Mouse (Mus musculus): ENCODE results near the gene Stra6.

The Stra6 gene

DNA sequence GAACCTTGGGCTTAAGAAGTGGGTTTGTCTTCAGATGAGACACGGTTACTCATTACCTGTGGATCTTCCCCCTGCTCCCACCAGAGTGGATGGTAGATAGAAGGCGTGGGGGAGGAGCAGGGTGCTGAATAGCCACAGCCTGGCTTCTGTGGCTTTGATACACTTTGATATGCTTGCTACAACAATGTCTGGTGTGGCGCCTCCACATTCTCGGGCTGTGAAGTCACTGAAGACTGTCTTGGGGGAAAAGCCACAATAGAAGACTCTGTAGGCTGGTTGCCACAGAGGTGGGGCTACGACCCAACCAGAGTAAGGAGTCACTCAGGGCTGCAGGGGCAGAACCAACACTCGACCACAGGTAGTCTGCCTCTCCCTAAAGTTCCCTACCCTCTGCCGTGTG is 68.1 kb downstream of the Stra6 start:
- CTCF ChIA-PET = no interaction called here

- CTCF ChIA-PET = no interaction called here
Measured at GRCm38 (mm10) chr9:58133893-58134884, 70.6 kb downstream of the Stra6 start.

GRCm38 (mm10) chr9:58134906-58135305 is 71.3 kb downstream of the Stra6 start:
- CTCF ChIA-PET = no interaction called here

GRCm38 (mm10) chr9:58135921-58136321 is 72.3 kb downstream of the Stra6 start:
- CTCF ChIA-PET = no interaction called here

- CTCF ChIA-PET = no interaction called here
Measured at GRCm38 (mm10) chr9:58139947-58140346, 76.4 kb downstream of the Stra6 start.

DNA sequence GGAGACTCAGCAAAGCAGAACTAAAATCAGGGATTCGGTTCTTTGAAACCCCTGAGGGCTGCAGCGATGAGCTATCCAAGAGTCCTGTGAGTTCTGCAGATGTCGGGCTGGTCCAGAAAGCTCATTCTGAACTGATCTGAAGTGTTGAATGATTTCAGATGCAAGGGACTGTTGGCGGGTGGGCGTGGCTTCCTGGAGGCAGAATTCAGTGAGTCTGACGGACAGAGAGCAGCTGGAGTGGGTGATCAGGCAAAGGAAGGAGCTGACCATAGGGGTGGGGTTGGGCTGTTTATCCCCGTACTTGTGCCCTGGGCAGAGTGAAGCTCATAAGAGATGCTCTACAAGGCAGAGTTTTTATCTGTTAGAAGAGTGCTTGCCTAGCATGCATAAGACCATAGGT is 79.8 kb downstream of the Stra6 start:
- CTCF ChIA-PET = no interaction called here

DNA sequence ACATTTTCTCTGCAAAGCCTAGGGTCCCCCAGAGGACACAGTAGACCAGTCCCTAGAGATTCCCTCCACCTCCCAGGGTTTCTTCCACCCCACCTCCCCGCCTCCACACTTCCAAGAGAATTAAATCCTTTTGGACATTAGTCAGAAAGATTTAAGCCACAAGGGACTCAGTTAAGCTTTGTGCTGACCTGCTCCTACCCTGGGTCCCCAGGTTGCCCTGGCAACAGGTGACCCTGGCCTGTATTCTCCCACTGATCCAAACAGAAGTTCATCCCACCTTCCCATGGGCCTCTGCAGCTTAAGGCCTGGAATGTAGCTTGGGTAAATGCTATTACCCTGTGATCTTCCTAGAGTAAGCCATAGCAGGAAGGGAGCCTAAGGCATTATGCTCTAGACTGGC is 81.1 kb downstream of the Stra6 start:
- CTCF ChIA-PET = no interaction called here

DNA sequence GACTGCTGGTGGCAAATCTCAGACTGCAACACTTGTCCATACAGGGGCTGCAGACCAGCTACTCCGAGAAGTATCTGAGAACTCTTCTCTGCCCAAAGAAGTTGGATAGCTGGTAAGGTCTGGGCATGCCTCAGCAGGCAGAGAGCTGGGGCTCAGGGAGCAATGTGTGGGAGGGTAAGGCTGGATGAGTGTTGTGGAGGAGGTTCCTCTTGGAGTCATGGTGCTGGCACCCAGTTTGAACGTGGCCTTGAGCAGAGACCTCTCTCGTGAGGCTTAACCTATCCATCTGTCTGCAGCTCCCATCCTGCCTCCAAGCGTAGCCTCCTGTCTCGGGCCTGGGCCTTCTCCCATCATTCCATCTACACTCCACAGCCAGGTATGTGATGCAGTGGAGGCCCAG is 81.8 kb downstream of the Stra6 start:
- CTCF ChIA-PET = no interaction called here

DNA sequence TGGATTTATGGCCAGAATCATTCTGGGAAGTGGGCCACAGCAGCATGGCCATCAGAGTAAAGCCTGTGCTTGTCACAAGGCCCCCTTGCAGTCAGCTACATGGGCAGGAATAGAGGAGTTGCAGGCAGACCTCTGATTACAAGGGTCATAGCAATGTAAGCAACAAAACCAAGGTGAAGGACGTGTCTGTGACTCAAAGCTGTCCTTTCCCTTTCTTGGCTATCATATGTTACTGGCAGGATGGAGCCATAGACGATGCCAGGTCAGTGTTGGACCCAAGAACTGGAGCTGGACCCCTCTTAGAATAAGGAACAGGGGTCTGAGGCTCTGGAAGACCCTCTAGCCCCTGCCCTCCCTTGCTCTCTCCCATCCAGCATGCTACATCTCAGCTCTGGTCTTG is 85.2 kb downstream of the Stra6 start:
- CTCF ChIA-PET = no interaction called here

GRCm38 (mm10) chr9:58150733-58151361 is 87.3 kb downstream of the Stra6 start:
- CTCF ChIA-PET = no interaction called here

GRCm38 (mm10) chr9:58153095-58153494 is 89.5 kb downstream of the Stra6 start:
- CTCF ChIA-PET = no interaction called here

DNA sequence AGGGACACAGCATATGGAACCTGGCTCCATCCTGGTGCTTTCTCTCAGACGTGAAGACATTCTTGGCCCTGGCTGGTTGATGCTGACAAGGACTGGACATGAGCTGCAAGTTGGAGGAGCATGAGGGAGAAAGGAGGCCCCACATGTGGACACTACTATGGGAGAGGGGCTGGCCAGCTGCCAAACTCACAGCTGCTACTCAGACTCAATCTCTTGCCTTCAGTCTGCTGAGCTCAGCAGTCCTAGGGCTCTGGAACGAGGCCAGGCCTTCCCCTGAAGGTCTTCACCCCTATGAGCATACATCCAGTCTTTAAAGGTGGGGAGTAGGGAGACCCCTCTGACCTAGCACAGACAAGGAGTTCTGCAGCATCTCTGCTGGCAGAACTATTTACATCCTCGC is 91.8 kb downstream of the Stra6 start:
- CTCF ChIA-PET = no interaction called here

DNA sequence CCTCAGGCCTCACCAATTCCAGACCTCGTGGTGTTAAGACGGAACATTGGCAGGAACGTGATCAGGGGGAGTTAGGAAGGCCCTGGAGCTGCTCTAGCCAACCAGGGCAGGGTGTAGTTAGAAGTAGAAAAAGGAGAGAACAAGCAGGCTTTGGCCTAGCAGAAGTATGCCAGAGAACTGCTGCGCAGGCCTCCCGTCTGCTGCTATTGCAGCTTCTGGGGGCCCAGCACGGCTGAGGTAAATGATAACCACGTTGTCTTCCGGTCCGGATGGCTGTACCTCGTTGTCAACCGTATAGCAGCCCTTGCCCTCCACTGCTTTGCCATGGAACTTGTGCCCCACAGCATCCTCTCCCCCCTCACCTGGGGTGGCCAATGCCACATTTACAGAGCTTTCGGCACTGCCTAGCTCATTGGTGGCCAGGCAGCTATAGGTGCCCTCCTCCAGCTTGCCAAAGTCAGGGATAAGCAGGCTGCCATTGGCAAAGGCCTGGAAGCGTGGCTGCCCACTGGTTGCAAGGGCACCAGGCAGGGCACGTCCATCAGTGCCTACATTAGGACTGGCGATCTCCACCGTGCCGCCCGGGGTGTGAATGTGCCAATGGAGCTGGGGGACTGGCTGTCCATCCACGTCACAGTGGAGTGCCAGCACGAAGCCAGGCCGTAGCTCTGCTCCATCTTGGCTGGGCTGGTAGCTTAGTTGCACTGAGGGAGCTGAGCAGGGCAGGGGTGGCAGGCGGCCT is 93.4 kb downstream of the Stra6 start:
- CTCF ChIA-PET = no interaction called here

DNA sequence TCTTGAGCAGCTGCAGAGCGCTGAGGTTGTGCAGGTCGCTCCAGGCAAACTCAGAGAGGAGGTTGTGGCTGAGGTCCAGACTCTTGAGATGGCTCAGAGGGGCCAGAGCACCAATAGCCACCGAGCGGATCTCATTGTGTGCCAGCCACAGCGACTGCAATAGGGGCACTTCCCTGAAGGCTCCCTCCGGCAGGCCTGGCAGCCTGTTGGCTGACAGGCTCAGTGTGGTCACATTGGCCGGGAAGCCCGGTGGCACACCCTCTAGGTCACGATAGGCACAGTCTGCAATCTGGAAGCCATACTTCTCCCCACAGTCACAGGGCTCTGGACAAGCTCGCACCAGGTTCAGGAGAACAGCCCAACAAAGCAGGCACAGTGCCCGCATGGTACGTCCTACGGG is 94.2 kb downstream of the Stra6 start:
- CTCF ChIA-PET = interaction anchor here (0.6 kb wide), 1 partner anchor 499 kb away, joined by 4 read pairs; no protein-coding TSS in a partner anchor

- CTCF ChIA-PET = interaction anchor here (0.6 kb wide), 1 partner anchor 499 kb away, joined by 4 read pairs; no protein-coding TSS in a partner anchor
Measured at GRCm38 (mm10) chr9:58158541-58159311, 95.1 kb downstream of the Stra6 start.

- CTCF ChIA-PET = no interaction called here
Measured at GRCm38 (mm10) chr9:58159855-58160254, 96.3 kb downstream of the Stra6 start.

- CTCF ChIA-PET = no interaction called here
Measured at GRCm38 (mm10) chr9:58160315-58160714, 96.7 kb downstream of the Stra6 start.

DNA sequence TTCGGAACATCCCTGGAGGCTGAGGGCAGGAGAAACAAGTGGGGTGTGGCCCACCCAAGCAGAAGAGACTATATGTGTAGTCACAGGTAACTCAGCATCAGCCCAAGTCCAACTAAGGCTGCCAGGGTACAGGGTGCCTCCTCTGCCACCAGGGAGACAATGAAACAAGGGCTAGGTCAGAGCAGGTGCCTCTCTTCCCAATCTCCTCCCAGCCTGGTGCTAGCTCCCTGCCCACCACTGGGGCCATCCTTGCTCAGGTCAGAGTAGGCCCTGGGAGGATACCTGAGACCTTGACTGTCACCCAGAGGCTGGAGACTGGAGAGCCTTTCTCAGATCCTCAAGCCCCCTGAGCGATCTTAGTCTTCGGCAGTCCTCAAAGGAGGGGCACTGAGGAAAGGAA is 98.6 kb downstream of the Stra6 start:
- CTCF ChIA-PET = no interaction called here

GRCm38 (mm10) chr9:58163146-58163545 is 99.6 kb downstream of the Stra6 start:
- CTCF ChIA-PET = no interaction called here

DNA sequence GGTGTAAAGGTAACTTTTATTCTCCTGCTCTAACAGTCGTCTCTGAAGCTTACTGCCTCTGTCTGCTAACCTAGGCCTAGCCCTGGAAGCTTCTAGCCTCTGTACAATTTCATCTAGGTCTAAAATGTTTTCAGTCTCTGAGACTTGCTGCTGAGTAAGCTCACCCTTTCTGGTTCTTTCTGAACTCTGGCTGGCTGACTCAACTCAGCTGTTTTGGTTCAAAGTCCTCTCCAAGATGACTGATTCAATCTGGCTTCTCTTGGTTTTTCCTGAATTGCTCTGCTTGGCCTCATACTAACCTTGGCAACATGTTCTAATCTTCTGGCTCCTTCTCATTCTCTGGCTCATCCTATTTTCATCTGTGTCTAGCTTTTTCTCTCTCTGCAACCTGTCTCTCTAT is 102.2 kb downstream of the Stra6 start:
- CTCF ChIA-PET = no interaction called here

- CTCF ChIA-PET = no interaction called here
Measured at GRCm38 (mm10) chr9:58168880-58169279, 105.3 kb downstream of the Stra6 start.

DNA sequence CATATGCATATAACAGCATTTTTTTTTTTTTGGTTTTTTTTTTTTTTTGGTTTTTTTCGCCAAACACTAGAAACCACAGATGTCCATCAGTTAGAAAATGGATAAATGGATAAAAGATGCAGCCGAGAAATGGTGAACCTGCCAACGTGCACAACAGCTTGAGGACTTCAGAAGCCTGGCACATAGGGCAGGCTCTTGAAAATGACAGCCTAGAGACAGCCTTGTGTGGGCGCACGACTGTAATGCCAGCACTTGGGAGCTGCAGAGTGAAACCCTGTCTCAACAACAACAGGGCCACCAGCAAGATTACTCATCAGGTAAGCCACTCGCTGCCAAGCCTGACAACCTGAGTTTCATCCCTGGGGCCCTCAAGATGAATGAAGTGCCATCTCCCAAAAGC is 105.8 kb downstream of the Stra6 start:
- CTCF ChIA-PET = no interaction called here

All from spleen, embryonic (tissue).